Mouse (Mus musculus): ENCODE results near the gene Akirin2. TPM values are rescaled to one million over a fixed set of nuclear protein-coding genes. Genes with fewer than 3 reads are reported as not detected.
A peak's percentile ranks its signal among the peaks of the same experiment; 100 is the strongest.
"Not testable (repeated sequence)": the region's sequence is repeated elsewhere in the genome, so short reads cannot be mapped to it uniquely, and the experiment has no call there.

Akirin2 gene
- total RNA-seq (2021), result 10 to 100 TPM; 79.8 to 86.1 TPM
- long read RNA-seq, experiment 1, transcript Akirin2-201 (5 exons, 1,397 nt), result major isoform, 90 of 94 reads
- long read RNA-seq, experiment 1, partial matches to known transcripts, result 3 of 94 reads
- long read RNA-seq, experiment 1, other reads (novel, unspliced or antisense), result 1 of 94 reads
- long read RNA-seq, experiment 2, transcript Akirin2-201 (5 exons, 1,397 nt), result major isoform, 13 of 14 reads
- long read RNA-seq, experiment 2, partial matches to known transcripts, result 0 of 14 reads
- long read RNA-seq, experiment 2, other reads (novel, unspliced or antisense), result 1 of 14 reads

DNA sequence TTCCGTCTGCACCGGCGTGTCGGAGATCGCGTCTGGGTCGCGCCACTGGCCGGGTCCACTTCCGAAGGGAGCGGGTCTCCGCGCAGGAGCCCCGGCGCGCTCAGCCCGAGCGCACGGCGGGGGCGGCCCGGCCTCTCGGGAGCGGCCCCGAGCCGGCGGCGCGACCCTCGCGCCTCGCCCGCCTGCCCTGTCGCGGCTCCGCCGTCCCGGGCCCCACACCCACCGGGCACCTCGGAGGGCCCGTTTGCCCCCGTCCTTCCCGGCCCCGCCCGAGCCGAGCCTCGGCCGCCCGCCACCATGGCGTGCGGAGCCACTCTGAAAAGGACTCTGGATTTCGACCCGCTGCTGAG lies at the start of gene Akirin2:
Gene Akirin2, plus strand, starts transcription at position 190 of the 350 bp plus-strand sequence.
- DNase-seq, result peak; percentile 28 to 37

GRCm38 (mm10) chr4:34510305-34510704 lies 40.4 kb upstream of the Akirin2 start:
- no peak for DNase-seq

DNA sequence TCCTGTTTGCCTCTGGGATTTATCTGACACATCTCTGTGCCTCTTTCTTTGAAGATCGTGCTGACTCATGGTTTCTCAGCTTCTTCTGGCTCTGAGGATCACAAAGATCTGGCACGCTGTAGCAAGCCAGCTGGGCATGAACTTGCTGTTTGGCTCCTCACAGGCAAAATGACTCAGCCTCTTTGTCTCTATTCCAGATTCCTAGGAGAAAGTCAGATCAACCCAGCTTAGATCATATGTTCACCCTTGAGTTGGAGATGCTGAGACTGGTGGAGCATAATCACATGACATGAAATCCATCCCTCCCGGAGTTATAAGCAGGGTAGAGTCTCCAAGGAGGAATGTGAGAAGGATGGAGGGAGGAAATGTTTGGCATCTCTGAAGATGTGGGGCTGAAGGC lies 27.9 kb upstream of the Akirin2 start:
- DNase-seq, result peak; percentile 65 to 68

DNA sequence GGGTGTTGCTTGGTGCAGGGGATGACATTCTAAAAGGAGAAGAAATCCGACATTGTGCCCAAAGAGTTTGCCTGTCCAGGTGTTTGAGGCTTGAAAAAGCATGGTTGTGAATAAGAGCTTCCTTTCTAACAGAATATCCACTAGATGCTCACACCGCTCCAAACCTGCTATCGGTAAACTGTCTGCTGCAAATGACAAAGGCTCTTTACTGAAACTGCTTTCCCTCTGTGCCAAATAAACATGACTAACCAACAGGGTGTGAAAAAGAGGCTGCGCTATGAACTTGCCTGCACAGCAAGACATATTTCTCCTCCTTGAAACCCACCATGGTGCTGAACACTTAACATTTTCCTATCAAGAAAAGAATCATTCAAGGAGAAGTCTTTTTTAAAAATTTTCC lies 27.2 kb upstream of the Akirin2 start:
- DNase-seq, result no peak

DNA sequence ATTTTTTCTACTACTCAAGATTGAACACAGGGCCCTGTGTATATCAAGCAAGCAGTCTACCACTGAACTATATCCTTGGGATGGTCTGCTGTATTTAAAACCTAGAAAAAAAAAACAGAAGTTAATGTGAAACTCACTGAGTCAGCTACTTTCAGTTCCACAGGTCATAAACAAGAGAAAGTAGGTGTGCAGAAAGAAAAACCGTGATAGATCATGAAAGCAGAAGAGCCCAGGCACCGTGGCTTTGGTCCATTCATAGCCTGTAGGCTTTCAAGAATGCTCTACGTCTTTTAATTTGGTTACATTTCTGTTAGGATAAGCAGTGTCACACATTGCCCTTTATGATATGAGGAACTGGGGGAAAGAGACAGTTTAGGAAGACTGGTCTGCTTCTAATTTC lies 24.0 kb upstream of the Akirin2 start:
- DNase-seq, result no peak

- no peak for DNase-seq
These were observed 22.2 kb upstream of the Akirin2 start for GRCm38 (mm10) chr4:34528430-34529100.

- DNase-seq, result no peak
These were observed 21.4 kb upstream of the Akirin2 start for GRCm38 (mm10) chr4:34529379-34529778.

DNA sequence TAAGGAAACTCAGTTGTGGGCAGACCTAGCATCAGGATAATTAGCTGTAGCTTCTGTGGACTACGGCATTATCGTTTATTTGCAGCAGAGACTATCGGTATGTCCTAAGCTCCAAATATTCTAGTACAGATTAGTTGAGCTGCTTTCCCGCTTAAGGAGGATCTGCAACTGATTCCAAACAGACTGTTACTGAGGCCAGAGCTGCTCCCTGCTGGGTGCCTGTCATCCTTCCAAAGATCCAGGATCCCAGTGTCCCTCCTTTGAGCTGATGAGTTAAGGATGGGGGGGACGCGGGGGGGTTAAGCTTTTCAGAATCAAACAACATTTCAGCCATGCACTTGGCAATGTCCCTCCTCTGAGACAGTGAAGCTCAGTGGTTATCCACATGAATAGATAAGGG lies 20.8 kb upstream of the Akirin2 start:
- no peak for DNase-seq

DNA sequence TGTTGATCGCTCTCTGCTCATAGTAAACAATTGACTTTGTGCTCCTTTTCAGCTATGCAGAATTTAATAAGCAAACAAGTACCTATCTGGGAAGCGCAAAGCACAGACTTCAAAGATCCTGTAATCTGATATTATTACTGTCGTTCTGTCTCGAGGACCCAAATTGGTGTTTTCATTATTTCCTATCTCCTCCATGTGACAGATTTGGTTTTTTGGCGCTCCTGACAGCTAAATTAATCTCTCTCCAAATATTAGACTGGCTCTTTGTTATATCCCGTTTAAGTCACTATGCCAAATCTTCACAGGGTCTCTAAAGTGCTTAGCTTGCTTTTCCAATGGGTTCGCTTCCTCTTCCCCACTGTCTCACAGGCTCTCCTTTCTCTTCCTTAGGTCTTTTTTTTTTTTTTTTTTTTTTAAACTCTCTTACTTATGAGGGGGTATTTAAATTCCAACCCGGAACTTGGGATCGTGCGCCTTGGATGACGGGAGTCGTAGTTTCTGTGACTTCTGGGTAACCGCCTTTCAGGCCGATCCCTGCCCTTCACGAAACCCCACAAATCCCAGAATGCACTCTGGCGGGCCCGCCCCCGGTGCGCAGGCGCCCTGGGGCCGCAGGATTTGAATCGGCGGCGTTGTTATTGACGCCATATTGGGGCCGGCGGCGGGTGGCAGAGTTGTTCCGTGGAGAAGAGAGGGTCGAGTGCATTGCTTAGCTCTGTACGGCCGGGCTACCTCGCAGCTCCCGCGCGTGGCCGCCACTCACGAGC lies 573 bp upstream of the Akirin2 start:
- DNase-seq, result peak; percentile 98

- peak; percentile 71 to 75 for DNase-seq
These were observed 517 bp downstream of the Akirin2 start for GRCm38 (mm10) chr4:34551098-34551809.

DNA sequence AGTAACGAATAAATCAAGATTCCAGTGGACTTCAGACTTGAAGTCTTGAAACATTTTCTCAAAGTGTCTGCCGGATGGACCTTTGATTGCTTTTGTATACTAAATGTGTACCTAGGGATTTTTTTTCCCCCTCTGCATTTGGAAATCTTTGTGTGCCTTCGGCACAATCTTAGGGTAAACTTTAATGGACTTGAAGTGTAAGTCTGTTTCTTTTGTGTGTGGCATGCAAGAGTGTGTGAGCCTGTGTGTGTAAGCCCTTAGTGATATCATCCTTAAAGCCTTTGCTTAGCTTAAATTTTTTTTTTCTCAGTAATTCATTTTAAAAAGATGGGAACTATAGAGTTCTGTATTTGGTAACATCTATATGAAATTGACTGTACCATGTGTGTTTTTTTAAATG lies 1.2 kb downstream of the Akirin2 start:
- DNase-seq, result no peak

DNA sequence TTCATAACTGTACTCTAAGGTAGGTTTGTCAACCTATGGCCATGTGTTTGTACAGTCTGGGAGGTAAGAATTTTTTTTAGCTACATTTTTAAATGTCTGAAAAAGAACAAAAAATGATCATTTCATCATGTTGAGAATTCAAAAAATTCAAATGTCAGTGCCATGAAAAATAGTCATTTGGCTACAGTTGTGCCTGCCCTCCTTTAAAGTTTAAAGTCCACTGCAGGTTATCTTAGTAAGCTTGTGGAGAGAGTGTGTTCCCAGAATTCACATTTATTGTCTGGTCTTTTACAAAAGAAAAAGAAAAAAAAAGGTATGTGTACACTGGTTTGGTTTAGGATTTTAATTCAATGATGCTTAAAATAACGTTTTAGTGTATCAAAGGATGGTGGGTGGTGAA lies 3.9 kb downstream of the Akirin2 start:
- DNase-seq, result no peak

GRCm38 (mm10) chr4:34555604-34556003 lies 4.9 kb downstream of the Akirin2 start:
- DNase-seq, result no peak

GRCm38 (mm10) chr4:34556183-34556582 lies 5.4 kb downstream of the Akirin2 start:
- DNase-seq, result no peak

DNA sequence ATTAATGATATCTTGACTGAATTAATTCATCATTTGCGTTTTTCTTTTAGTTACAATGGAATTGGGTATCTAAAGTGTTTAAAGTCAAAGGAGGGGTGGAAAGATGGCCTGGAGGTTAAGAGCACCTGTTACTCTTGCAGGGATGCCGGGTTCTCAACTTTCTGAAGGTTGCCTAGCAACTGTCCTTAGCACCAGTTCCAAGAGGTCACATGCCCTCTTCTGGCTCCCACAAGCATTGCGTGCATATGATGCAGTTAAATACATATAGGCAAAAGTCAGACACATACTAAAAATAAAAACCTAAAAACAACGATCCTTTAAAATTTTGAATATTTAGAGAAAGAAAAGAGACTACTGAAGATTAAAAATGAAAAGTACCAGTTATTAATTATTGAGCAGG lies 10.2 kb downstream of the Akirin2 start:
- peak; percentile 28 to 34 for DNase-seq

- DNase-seq, result no peak
These were observed 15.5 kb downstream of the Akirin2 start for GRCm38 (mm10) chr4:34566226-34566625.

GRCm38 (mm10) chr4:34572876-34573275 lies 22.1 kb downstream of the Akirin2 start:
- DNase-seq, result no peak

- no peak for DNase-seq
These were observed 26.3 kb downstream of the Akirin2 start for GRCm38 (mm10) chr4:34577028-34577427.

DNA sequence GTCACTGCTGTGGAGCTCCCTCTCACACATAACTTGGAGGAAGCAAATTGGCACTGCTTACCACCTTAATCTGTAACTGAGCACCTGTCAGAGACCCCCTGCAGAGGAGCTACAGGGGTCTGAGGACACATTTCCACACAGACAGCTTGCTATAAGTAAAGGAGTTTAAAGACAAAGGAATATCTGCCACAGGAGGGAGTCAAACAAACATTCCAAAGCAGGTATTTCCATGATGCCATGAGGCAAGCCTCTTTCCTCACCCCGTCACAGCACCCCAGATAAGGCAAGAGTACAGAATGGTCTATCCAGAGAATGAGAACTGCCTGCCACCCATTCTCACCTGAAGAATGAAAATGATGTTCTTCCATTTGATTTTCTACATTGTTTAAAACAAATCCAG lies 28.5 kb downstream of the Akirin2 start:
- DNase-seq, result no peak

DNA sequence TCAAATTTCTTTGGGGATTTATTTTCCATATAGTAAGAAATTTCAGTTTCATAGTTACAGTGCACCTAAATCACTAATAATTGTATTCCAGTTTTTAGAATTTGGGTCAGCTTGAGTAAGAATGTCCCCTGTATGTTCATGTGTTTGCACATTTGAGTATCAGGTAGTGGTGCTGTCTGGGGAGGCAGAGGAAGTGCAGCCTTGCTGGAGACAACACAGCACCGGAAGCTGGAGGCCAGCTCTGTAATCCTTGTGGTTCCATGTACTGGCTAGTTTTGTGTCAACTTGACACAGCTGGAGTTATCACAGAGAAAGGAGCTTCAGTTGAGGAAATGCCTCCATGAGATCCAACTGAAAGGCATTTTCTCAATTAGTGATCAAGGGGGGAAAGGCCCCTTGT lies 30.8 kb downstream of the Akirin2 start:
- DNase-seq, result not testable (repeated sequence)

GRCm38 (mm10) chr4:34581990-34582389 lies 31.3 kb downstream of the Akirin2 start:
- no peak for DNase-seq

DNA sequence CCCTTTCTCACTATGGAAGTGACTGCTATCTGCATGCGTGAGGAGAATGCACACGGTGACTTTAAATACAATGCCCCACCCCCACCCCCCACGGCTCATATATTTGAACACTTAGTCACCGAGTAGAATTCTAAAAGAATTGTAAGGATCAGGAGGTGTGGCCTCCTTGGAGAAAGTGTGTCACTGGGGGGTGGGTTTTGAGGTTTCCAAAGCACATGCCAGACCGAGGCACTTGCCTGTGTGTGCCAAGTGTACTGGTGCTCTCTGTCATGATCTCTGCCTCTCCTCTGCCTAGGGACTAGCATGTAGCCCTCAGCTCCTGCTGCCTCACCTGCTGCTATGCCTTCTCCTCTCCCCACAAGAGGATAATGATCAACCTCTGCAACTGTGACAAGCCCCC lies 31.7 kb downstream of the Akirin2 start:
- peak; percentile 19 to 36 for DNase-seq

DNA sequence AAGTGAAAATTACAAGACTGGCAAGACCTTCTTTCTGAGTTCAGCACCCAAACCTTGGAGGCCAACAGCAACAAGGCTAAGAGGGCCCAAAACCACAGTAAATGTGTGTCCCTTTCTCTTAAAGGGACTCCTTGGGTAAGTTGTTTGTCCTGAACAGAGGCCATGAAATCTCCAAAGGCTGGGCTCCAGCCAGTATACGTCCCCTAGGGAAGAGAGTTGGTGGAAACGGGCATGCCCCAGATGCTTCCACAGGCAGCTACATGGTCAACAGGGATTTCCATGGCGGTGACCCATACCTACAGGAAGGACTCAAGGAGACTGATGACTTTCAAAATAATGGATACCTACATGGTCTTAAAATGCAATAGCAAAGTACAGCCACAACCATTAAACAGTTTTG lies 32.7 kb downstream of the Akirin2 start:
- DNase-seq, result peak; percentile 8 to 37
